In genomic region chr2:25866656-25867055, GRCm38 (mm10) we compare ENCODE assay signal across 42 mouse cellular contexts. TPM values are rescaled to one million over a fixed set of nuclear protein-coding genes. Genes with fewer than 3 reads are reported as not detected.
DNase-seq lines count a peak whose midpoint lies in the region; ATAC-seq lines count a peak whose summit lies in the region.
"Had no signal": no experiment of that assay in that cellular context is flagged by ENCODE, and none has a peak within 500 bp of the region (broad histone marks: within the 10 kb centered on the region; RNA-seq: fewer than 3 reads in every experiment).

No protein-coding gene starts in this region.

- H3K4me2 ChIP-seq in forebrain, embryonic 13.5 days, result no peak overlapping the region
- H3K4me2 ChIP-seq: heart, embryonic 15.5 days; kidney, embryonic 15.5 days; midbrain, embryonic 13.5 days; neural tube, embryonic 13.5 days; stomach, embryonic 15.5 days had no signal

- H3K9me3 ChIP-seq in forebrain, embryonic 13.5 days (replicated peaks), result no peaks in the 10 kb centered on the region
- H3K9me3 ChIP-seq: G1E; heart, embryonic 10.5 days; heart, embryonic 15.5 days; kidney, embryonic 15.5 days; midbrain, embryonic 13.5 days; neural tube, embryonic 13.5 days; stomach, embryonic 15.5 days had no signal

- WGBS in forebrain, embryonic 13.5 days, result 56% methylated on average over 5 of the region's 5 CpGs

- H3K27me3 ChIP-seq in forebrain, embryonic 13.5 days, result peaks cover 30% of the 10 kb centered on the region

- H3K4me3 ChIP-seq in forebrain, embryonic 13.5 days, result no peak overlapping the region
- H3K4me3 ChIP-seq: erythroblast, embryonic 14.5 days; heart, embryonic 10.5 days; heart, embryonic 15.5 days; kidney, embryonic 15.5 days; layer of hippocampus, adult 2 months; midbrain, embryonic 13.5 days; neural tube, embryonic 13.5 days; stomach, embryonic 15.5 days had no signal

- no peaks in the 10 kb centered on the region for H3K36me3 ChIP-seq in forebrain, embryonic 13.5 days (ENCODE audit: poor library complexity, severe bottlenecking)
- H3K36me3 ChIP-seq: G1E; heart, embryonic 10.5 days; heart, embryonic 15.5 days; kidney, embryonic 15.5 days; midbrain, embryonic 13.5 days; neural tube, embryonic 13.5 days; stomach, embryonic 15.5 days had no signal

- intact Hi-C loops in left cerebral cortex, postnatal 4 days (cut with DNase I), result no loop called here

- DNase-seq in left cerebral cortex, adult 9 months (ENCODE audit: low spot score in 2 of 2), result peak; percentile 51 to 56
- DNase-seq in left cerebral cortex, postnatal 4 days, result no peak
- DNase-seq in 416B (ENCODE audit: low read depth), result peak; percentile 60
- peak; percentile 64 for DNase-seq in adrenal gland, adult 2 months
- peak; percentile 59 to 60 for DNase-seq in adrenal gland, postnatal 36 days
- DNase-seq in testis, postnatal 14 days (ENCODE audit: low spot score), result no peak
- DNase-seq in liver, result no peak
- DNase-seq: cerebellum, adult 2 months; cerebellum, postnatal 14 days; forebrain, postnatal 0 days; gastrocnemius, postnatal 25 days; heart, adult 11 months; kidney, adult 18-20 months; kidney, postnatal 36 days; lung, adult 2 months; lung, postnatal 10 days; thymus, adult 2 months; thymus, postnatal 4 days had no signal

- no peak overlapping the region for H3K27ac ChIP-seq in forebrain, embryonic 13.5 days
- H3K27ac ChIP-seq: heart, embryonic 10.5 days; heart, embryonic 15.5 days; kidney, embryonic 15.5 days; layer of hippocampus, adult 2 months; liver, embryonic 14.5 days; macrophage; midbrain, embryonic 13.5 days; stomach, embryonic 15.5 days had no signal

- H3K4me1 ChIP-seq in forebrain, embryonic 13.5 days, result peaks cover 18% of the 10 kb centered on the region

- H3K9ac ChIP-seq in forebrain, embryonic 13.5 days, result no peak overlapping the region
- H3K9ac ChIP-seq: forebrain, postnatal 0 days; heart, embryonic 15.5 days; kidney, embryonic 15.5 days; liver, embryonic 14.5 days; midbrain, embryonic 13.5 days; neural tube, embryonic 13.5 days; stomach, embryonic 15.5 days had no signal

- no peak for ATAC-seq in forebrain, embryonic 13.5 days
- ATAC-seq: forebrain, postnatal 0 days; hindbrain, embryonic 16.5 days; midbrain, embryonic 13.5 days; Patski had no signal

RNA-seq across cellular contexts. Expression of gene Kcnt1, which starts 3.1 kb away (rescaled TPM):
- total RNA-seq in left cerebral cortex, postnatal 4 days (2021), result 10 to 100 TPM; 62.7 to 81.2 TPM
- 1 to 10 TPM; 1.9 to 2.9 TPM for total RNA-seq in adrenal gland, adult 2 months (2021)
- 11.8 and 21.4 TPM in 2 replicates for polyA plus RNA-seq in adrenal gland, adult 2 months (2012; rRNA removed)
- total RNA-seq in adrenal gland, postnatal 36 days (2021), result 1 to 10 TPM; 2.3 to 2.6 TPM
- polyA plus RNA-seq in forebrain, embryonic 13.5 days (2015; fragmentation: Nextera tagmentation; extraction: Ambion mirVana), result 3.2 and 4.5 TPM in 2 replicates
- total RNA-seq: megakaryocyte-erythroid progenitor cell, adult 5-6 weeks had no signal
- polyA plus RNA-seq: erythroblast, embryonic 14.5 days; G1E; heart, embryonic 15.5 days; macrophage had no signal

RNA-seq across cellular contexts. Expression of gene Sohlh1, which starts 19.6 kb away (rescaled TPM):
- total RNA-seq in left cerebral cortex, postnatal 4 days (2021), result not detected
- not detected for total RNA-seq in adrenal gland, adult 2 months (2021)
- polyA plus RNA-seq in adrenal gland, adult 2 months (2012; rRNA removed), result not detected in 2 replicates
- not detected for total RNA-seq in adrenal gland, postnatal 36 days (2021)
- not detected in 2 replicates for polyA plus RNA-seq in forebrain, embryonic 13.5 days (2015; fragmentation: Nextera tagmentation; extraction: Ambion mirVana)
- total RNA-seq: forebrain, postnatal 0 days; G1E; gastrocnemius, postnatal 25 days; heart, postnatal 25 days; layer of hippocampus, adult 2 months; layer of hippocampus, postnatal 14 days; left cerebral cortex, postnatal 36 days; megakaryocyte-erythroid progenitor cell, adult 5-6 weeks had no signal
- polyA plus RNA-seq: cerebellum, adult 2 months; cortical plate, adult 2 months; embryonic facial prominence, embryonic 14.5 days; erythroblast, embryonic 14.5 days; forebrain, embryonic 11.5 days; forebrain, postnatal 0 days; G1E; heart, embryonic 10.5 days; heart, embryonic 15.5 days; hindbrain, embryonic 11.5 days; hindbrain, embryonic 16.5 days; intestine, embryonic 14.5 days; kidney, embryonic 15.5 days; liver, embryonic 14.5 days; lung, adult 2 months; macrophage; midbrain, embryonic 13.5 days; neural tube, embryonic 13.5 days; Patski; stomach, embryonic 15.5 days had no signal

RNA-seq across cellular contexts. Expression of gene Lcn9, which starts 43.7 kb away (rescaled TPM):
- total RNA-seq in left cerebral cortex, postnatal 4 days (2021), result not detected
- not detected for total RNA-seq in adrenal gland, adult 2 months (2021)
- polyA plus RNA-seq in adrenal gland, adult 2 months (2012; rRNA removed), result not detected in 2 replicates
- total RNA-seq in adrenal gland, postnatal 36 days (2021), result not detected
- not detected in 2 replicates for polyA plus RNA-seq in forebrain, embryonic 13.5 days (2015; fragmentation: Nextera tagmentation; extraction: Ambion mirVana)
- total RNA-seq: forebrain, postnatal 0 days; G1E; gastrocnemius, postnatal 25 days; heart, postnatal 25 days; layer of hippocampus, adult 2 months; layer of hippocampus, postnatal 14 days; left cerebral cortex, postnatal 36 days; megakaryocyte-erythroid progenitor cell, adult 5-6 weeks had no signal
- polyA plus RNA-seq: cortical plate, adult 2 months; embryonic facial prominence, embryonic 14.5 days; erythroblast, embryonic 14.5 days; forebrain, embryonic 11.5 days; forebrain, postnatal 0 days; G1E; heart, embryonic 10.5 days; heart, embryonic 15.5 days; hindbrain, embryonic 11.5 days; hindbrain, embryonic 16.5 days; intestine, embryonic 14.5 days; kidney, embryonic 15.5 days; limb, embryonic 14.5 days; liver, embryonic 14.5 days; lung, adult 2 months; macrophage; midbrain, embryonic 13.5 days; neural tube, embryonic 13.5 days; Patski; stomach, embryonic 15.5 days; thymus, adult 2 months had no signal

RNA-seq across cellular contexts. Expression of gene Glt6d1, which starts 51.0 kb away (rescaled TPM):
- not detected for total RNA-seq in left cerebral cortex, postnatal 4 days (2021)
- not detected for total RNA-seq in adrenal gland, adult 2 months (2021)
- polyA plus RNA-seq in adrenal gland, adult 2 months (2012; rRNA removed), result not detected in 2 replicates
- not detected for total RNA-seq in adrenal gland, postnatal 36 days (2021)
- not detected in 2 replicates for polyA plus RNA-seq in forebrain, embryonic 13.5 days (2015; fragmentation: Nextera tagmentation; extraction: Ambion mirVana)
- total RNA-seq: forebrain, postnatal 0 days; G1E; gastrocnemius, postnatal 25 days; heart, postnatal 25 days; layer of hippocampus, adult 2 months; layer of hippocampus, postnatal 14 days; left cerebral cortex, postnatal 36 days; megakaryocyte-erythroid progenitor cell, adult 5-6 weeks had no signal
- polyA plus RNA-seq: cerebellum, adult 2 months; cortical plate, adult 2 months; embryonic facial prominence, embryonic 14.5 days; erythroblast, embryonic 14.5 days; forebrain, embryonic 11.5 days; forebrain, postnatal 0 days; G1E; heart, embryonic 10.5 days; heart, embryonic 15.5 days; hindbrain, embryonic 11.5 days; hindbrain, embryonic 16.5 days; intestine, embryonic 14.5 days; kidney, embryonic 15.5 days; limb, embryonic 14.5 days; liver, embryonic 14.5 days; lung, adult 2 months; macrophage; midbrain, embryonic 13.5 days; neural tube, embryonic 13.5 days; Patski; stomach, embryonic 15.5 days; thymus, adult 2 months had no signal

Comparison
In these comparisons a context has a peak if more than half of its experiments do, and no peak if none do; other contexts are left out.
1. DNase-seq: peak in left cerebral cortex, adult 9 months (2 of 2), 416B (single experiment), adrenal gland, adult 2 months (single experiment) and adrenal gland, postnatal 36 days (2 of 2); none in left cerebral cortex, postnatal 4 days (single experiment), testis, postnatal 14 days (single experiment) and liver (single experiment).
2. RNA of gene Kcnt1, which starts 3.1 kb away (total RNA-seq): 62.7 to 81.2 TPM in left cerebral cortex, postnatal 4 days; 1.9 to 2.9 TPM in adrenal gland, adult 2 months and 2.3 to 2.6 TPM in adrenal gland, postnatal 36 days; every median in the first group is over 10 times any median in the second.